Mouse (Mus musculus): Measurements from ENCODE around the gene Ccser1.

DNA sequence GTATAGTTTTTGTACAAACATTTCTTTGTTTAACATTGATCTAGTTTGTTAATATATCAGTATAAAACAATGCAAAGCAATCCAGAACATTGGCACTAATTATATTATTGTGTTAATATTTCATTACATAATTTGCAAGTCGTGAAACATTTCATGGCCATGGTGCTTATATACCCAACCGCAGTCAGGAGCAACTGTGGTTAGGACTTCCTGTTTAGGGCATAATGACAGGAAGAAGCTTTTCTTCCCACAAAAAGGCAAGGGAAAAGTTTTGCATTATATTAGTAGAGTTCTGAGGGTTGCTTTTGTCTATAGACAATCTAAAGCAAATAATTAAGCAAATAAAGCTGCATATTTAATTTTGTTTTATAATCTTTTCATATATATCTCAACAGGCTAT is 247.4 kb downstream of the Ccser1 start:
- no peak for TF ChIP-seq CTCF (IDR thresholded peaks at IDR 0.05; ENCODE audit: borderline replicate concordance, insufficient read depth, low read length)
- no peak for TF ChIP-seq POLR2A (IDR thresholded peaks at IDR 0.05; ENCODE audit: low read depth, low read length)

All from embryonic fibroblast, embryonic 13.5 days (primary cell).